Mouse (Mus musculus) brain, embryonic 14.5 days (tissue): Measurements from ENCODE around the gene Smco3.

ENCODE experiments used
- CTCF ChIP-seq: fragments of 200-500 bp; IDR thresholded peaks from 2 replicates; pipeline ENCODE4 v1.5.1; 2012; ENCODE audit warnings: inconsistent platforms, mild to moderate bottlenecking, moderate library complexity, borderline replicate concordance; ENCODE audit not compliant: insufficient read depth, insufficient read length; ENCODE audit errors: extremely low read depth
- POLR2A ChIP-seq: fragments of 200-500 bp; IDR thresholded peaks from 2 replicates; pipeline ENCODE4 v1.6.1; 2012; ENCODE audit warnings: mild to moderate bottlenecking, inconsistent platforms, borderline replicate concordance; ENCODE audit not compliant: poor library complexity, insufficient read depth, insufficient read length, severe bottlenecking; ENCODE audit errors: extremely low read depth

GRCm38 (mm10) chr6:136883961-136884360 lies 48.7 kb upstream of the Smco3 start:
- TF ChIP-seq CTCF (no peak), POLR2A (no peak)
